Mouse (Mus musculus) testis, adult 2 months (tissue): ENCODE data around the gene Taar8c.

ENCODE experiments used
- CTCF ChIP-seq: fragments of 200-500 bp; IDR thresholded peaks from 2 replicates; pipeline ENCODE4 v1.5.1; 2012; ENCODE audit warnings: low read depth, mild to moderate bottlenecking, inconsistent platforms, low read length, moderate library complexity; ENCODE audit not compliant: control insufficient read depth, insufficient read depth, insufficient replicate concordance
- POLR2A ChIP-seq: fragments of 200-500 bp; IDR thresholded peaks from 2 replicates; pipeline ENCODE4 v1.6.1; 2012; ENCODE audit warnings: low read depth, mild to moderate bottlenecking, inconsistent platforms, low read length, moderate library complexity; ENCODE audit not compliant: control insufficient read depth

- TF ChIP-seq POLR2A (no peak), CTCF (no peak)
Observed at GRCm38 (mm10) chr10:24107747-24108146, 6.0 kb upstream of the Taar8c start.
